Mouse (Mus musculus): ENCODE data around the gene Cenpw.

Cenpw gene

DNA sequence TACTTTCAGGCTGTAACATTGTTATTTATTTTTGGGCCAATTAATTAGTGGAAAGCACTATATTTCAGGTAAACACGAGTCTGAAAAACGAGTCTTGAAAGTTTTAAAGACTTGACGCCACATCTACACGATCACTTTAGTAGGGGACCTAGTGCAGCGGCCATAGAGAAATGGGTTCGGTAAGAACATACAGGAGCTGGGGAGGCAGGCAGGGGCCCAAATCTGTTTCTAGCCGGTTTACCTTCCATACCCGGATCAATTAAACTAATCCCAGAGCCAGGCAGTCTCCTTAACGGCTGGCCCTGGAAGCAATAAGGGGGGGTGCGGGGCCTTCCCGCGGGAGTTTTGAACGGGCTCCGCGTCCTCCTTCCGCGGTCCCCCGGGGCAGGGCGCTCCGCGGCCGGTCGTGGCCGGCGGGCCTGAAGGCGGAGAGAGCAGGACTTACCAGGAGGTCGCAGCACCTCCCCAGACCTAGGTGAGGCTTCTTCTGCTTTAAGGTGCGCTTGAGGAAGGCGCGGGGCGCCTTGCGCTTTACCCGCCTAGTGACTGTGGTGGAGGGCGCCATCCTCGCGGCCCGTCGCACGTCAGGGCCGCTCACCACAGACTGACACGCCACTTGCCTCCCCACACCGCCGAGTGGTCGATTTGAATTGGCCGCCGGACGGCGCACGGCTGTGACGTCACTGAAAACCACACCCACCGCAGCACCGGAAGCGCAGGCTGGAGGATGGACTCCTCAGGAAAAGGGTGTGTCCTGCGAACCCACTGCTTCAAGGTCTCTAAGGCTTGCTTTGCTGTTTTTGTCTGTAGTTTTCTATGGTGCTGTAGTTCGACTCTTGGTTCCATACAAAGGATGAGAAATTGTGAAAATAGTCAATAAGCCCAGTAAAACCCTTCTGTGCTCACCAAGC, at the start of gene Cenpw:
Cenpw (minus strand) TSS at position 645 of the 911 bp plus-strand sequence.
- DNase-seq (ENCODE audit: low read depth, low spot score), result peak; percentile 74

DNA sequence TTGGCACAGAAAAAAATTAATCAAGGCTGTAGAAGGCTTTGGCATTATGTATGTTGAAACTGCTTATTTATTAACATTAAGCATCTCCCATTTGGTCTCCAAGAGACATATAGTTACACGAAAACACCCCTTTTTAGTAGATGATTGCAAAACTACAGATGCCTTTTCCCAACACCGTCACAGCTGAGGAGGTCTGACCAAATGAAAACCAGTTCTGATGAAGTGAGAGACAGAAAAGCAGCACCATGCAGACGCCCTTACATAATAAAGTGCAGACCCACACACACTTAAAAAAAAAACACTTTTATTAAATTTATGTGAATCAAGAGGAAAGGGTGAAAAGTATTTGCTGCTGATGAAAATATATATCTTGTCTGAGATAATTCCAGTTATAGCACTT, 49.3 kb upstream of the Cenpw start:
- DNase-seq (ENCODE audit: low read depth, low spot score), result no peak

DNA sequence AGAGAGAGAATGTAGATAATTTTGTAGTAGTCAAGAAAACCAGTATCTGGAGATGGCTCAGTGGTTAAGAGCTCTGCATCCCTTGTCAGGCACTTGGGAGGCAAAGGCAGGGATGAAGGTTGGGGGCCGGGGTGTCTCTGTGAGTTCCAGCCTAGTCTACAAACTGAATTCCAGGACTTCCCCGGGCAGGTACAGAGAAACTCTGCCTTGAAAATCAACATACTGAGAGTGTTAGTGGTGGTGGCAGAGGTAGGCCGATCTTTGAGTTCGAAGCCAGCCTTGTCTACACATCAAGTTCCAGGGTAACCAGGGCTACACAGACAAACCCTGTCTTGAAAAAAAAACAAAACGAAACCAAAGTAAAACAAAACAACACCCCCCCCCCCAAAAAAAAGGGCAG, 859 bp downstream of the Cenpw start:
- DNase-seq (ENCODE audit: low read depth, low spot score), result no peak

DNA sequence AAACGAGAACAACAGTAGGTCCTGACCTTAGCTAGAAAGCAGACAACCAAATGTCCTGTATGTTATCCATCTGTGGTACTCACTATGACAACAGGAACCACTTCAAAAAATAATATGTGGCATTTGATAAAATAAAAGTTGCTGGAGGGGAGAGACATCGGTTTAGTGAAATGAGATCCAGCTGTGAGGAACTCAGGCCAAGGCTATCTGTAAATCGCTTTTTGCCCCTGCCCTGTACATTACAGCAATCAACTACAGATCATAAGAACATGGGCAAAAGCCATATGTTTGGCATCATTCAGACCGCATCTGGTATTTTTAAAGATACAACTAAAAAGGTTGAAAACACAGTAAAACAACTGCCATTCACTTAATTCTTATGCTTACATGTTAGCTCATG, 32.7 kb downstream of the Cenpw start:
- DNase-seq (ENCODE audit: low read depth, low spot score), result no peak
